Mouse (Mus musculus) gonadal fat pad, adult 2 months (tissue): ENCODE results near the gene Keap1. TPM values are rescaled to one million over a fixed set of nuclear protein-coding genes. Genes with fewer than 3 reads are reported as not detected.
"Not testable (repeated sequence)": the region's sequence is repeated elsewhere in the genome, so short reads cannot be mapped to it uniquely, and the experiment has no call there.

Source experiments
- DNase-seq: peaks from one replicate; pipeline ENCODE4 v3.0.0-alpha.2; 2012; ENCODE audit warnings: low read depth
- polyA plus RNA-seq: library from polyadenylated mRNA; depleted of rRNA; stranded (reverse); fragments of >200 nt; gene quantifications from 2 replicates; pipeline ENCODE4 v1.2.3, GENCODE M21; 2012

Keap1 gene
- polyA plus RNA-seq, 1 experiment, result 68.5 TPM

DNA sequence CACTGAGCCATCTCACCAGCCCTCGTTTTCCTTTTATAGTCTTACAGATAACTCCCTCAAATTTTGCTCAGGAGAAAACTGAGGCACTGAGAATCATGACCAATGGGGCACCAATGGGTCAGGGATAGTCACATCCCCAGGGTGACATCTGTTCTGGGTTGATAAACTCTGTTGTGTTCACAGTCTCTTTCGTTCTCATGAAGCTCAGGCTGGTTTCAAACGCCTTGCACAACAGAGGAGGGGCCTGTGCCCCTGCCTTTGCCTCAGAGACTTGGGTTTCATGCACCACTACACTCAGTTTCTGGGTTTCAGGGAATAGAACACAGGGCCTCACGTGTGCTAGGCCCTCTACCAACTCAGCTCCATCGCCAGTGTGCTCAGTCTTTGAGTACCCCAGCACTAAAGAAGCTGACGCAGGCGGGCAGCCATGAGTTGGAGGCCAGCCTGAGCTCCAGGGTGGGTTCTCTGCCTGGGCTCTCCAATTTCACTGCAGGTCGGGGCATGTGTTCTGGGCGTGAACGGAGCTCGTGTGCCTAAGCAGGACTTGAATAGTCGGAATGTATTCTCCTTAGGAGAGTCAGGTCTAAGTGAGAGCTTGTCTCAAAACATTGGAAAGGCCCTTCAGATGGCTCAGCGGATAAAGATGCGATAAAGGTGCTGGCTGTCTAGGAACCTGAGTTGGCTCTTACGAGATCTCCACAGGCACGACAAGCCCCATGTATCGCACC is 25.3 kb upstream of the Keap1 start:
- no peak for DNase-seq

GRCm38 (mm10) chr9:21261831-21262230 is 22.7 kb upstream of the Keap1 start:
- DNase-seq, result no peak

- no peak for DNase-seq
Measured at GRCm38 (mm10) chr9:21260491-21261040, 21.4 kb upstream of the Keap1 start.

DNA sequence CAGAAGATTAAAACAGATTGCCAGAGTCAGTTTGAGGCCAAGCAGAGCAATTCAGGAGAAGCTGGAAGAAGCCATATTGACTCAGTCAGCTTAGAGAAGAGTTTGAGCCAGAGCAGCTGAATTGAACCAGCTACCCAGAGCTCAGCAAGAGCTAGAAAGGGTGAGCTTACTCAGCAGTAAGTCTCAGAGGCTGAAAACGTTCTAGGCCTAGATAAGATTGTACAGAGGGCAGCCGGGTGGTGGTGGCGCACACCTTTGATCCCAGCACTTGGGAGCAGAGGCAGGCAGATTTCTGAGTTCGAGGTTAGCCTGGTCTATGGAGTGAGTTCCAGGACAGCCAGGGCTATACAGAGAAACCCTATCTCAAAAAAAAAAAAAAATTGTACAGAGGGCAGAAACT is 17.2 kb upstream of the Keap1 start:
- DNase-seq, result not testable (repeated sequence)

- DNase-seq, result no peak
Measured at GRCm38 (mm10) chr9:21254690-21255089, 15.5 kb upstream of the Keap1 start.

DNA sequence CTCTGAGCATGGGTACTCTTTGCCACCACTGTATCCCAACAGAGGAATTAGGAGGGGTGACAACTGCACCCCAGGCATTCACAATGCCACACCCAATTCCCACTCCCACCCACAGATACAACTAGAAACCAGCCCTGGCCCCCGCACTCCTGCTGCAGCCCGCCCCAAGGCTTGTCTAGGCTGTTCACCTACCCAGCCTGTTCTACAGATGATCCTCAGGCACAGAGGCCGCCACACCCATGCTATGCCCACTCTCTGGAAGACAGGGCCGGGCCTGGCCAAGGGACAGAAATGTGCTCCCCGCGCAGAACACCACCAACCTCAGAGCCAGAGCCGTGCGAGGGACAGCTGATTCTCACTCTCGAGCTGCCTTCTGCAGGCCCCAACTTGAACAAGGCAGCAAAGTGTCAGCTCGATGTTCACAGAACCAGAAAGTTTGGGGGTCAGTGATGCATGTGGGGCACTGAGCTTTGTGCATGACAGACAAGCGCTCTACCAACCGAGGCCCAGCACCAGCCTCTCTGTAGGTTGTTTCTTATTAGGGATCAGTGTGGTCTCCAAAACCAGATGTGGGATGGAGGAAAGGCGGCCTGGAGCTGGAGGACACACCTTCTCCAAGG is 12.1 kb upstream of the Keap1 start:
- DNase-seq, result no peak

- DNase-seq, result no peak
Measured at GRCm38 (mm10) chr9:21250509-21250908, 11.3 kb upstream of the Keap1 start.

DNA sequence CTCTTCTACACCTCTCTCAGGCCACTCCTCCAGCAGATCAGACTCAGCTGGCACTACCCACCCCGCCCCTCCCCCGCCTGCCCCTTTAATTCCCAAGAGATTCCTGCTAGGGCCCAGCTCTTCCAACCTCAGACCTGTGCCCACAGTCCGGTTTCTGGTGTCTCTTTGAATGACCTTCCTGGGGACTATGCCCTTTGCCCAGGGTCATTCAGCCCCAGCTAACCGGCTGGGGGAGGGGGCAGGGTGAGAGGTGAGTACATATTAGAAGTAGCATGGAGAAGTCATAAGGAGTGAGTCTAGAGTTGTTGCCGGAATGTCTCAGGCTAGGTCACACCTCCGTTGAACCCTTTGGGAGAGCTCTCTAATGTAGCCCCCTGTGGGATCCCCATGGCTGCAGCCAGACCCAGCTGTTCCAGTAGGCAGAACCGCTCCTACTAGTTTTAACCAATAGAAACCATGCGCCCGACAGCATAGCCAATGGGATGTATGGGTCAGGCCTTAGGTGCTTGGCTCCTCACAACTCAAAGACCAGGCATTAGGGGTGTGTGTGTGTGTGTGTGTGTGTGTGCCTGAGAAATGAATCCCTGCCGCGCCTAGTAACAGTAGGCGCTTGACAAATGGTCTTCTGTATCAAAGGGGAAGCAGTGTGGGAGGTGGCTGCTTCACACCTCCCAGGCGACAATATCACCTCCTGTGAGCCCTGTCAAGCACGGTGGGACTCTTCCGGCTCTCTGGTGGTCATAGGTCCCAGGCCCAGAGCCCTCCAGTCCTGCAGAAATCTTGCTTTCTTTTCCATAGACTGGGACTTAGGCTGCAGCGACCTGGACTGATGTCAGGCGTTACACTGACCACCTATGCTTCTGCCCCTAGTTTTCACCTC is 10.7 kb upstream of the Keap1 start:
- no peak for DNase-seq

DNA sequence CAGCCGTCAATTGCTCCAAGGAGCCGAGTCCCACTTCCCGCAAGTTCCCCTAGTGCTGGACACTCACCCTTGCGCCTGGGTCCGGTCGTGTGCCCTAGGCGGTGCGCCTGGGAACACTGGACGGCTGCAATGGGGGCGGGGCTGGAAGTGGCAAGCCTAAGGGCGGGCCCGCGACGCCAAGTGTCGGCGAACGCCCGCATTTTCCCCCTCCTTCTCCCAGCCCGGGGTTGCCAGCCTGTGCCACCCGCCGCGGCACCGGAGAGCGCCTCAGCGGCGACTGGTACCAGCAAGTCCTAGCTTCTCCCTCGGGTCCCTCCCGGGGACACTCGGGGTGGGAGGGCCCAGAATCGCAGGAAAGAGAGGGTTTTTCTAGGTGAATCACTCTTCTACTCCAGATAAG is 9.2 kb upstream of the Keap1 start, which contains the start of gene S1pr5:
TSS of gene S1pr5 (minus strand) at position 118 of the 400 bp plus-strand sequence.
- DNase-seq, result no peak

GRCm38 (mm10) chr9:21246342-21246741 is 7.2 kb upstream of the Keap1 start:
- DNase-seq, result no peak

DNA sequence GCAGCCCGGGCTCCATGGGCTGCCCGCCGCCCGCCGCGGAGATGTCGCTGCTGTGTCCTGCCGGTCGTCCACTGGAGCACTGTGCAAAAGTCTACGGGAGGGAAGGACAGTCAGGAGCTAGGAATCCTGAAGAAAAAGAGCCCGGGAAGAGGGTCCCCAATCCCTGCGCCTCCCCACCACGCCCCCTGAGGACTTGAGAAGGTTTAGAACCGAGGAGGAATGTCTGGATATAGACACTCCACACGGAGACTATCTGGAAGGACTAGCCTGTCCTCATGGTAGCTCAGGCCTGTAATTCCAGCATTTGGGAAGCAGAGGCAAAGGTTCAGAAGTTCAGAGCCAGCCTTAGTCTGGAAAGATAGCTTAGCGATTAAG is 5.9 kb upstream of the Keap1 start:
- no peak for DNase-seq

DNA sequence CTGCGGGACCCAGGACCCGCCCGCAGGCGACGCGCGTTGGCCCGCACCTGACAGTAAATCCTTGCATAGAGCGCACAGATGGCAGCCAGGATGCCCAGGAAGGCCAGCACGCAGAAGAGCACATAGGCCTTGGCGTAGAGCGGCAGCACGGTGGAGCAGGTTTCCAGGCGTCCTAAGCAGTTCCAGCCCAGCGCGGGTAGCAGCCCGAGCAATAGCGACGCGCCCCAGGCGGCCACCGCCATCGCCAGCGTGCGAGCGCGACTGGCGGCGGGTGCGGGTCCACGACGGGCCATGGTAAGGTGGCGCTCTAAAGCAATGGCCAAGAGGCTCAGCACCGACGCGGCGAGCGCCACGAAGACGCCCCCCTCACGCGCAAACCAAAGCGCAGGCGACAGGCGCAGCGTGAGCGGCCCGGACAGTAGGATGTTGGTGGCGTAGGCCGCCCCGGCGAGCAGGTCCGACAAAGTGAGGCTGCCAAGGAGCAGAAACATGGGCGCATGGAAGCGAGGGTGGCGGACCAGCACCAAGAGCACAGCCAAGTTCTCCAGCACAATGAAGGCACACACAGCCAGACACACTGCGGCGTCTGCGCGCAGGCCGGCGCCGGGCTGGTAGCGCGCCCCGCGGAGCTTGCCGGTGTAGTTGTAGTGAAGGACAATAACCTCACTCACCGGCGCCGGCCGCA is 5.4 kb upstream of the Keap1 start:
- DNase-seq, result no peak

- no peak for DNase-seq
Measured at GRCm38 (mm10) chr9:21243826-21244427, 4.8 kb upstream of the Keap1 start.

- DNase-seq, result no peak
Measured at GRCm38 (mm10) chr9:21241343-21241742, 2.2 kb upstream of the Keap1 start.

- no peak for DNase-seq
Measured at GRCm38 (mm10) chr9:21239465-21239848, 296 bp upstream of the Keap1 start.

- DNase-seq, result no peak
Measured at GRCm38 (mm10) chr9:21238004-21238732, 993 bp downstream of the Keap1 start.

DNA sequence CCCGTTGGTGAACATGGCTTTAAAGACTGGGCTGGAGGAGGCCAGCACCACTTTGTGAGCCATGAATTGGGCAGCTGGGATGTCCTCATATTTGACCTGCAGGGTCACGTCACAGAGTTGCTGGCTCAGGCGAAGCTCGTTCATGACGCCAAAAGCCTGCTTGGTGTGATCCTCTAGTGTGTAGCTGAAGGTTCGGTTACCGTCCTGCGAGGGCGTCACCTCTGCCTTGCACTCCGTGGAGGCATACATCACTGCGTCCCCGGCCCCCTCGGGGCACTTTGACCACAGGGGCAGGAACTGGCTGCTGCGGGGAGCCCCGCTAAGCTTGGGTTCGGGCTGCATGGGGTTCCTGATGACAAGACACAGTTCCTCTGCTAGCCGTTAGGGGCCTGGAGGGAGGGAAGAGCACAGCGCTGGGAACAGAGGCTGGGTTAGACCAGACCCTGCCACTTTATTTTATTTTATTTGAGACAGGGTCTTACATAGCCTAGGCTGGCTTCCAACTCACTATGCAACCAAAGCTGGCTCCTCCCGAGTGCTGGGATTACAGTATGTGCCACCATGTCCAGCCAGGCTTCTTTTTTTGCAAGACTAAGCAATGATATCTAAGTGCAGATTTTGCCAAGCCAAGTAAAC is 1.7 kb downstream of the Keap1 start:
- no peak for DNase-seq

DNA sequence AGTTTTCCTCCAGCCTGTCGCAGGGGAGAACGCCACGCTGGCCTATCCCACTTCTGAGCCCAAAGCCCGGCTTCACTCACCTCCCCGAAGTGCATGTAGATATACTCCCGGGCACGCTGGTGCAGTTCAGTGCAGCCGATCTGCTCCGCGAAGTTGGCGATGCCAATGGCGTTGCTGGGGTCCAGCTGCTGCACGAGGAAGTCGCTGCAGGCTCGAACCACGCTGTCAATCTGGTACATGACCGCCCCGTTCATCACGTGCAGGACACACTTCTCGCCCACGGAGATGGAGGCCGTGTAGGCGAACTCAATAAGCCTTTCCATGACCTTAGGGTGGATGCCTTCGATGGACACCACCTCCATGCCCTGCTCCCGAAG is 2.2 kb downstream of the Keap1 start:
- DNase-seq, result no peak

- DNase-seq, result no peak
Measured at GRCm38 (mm10) chr9:21235341-21235740, 3.8 kb downstream of the Keap1 start.

DNA sequence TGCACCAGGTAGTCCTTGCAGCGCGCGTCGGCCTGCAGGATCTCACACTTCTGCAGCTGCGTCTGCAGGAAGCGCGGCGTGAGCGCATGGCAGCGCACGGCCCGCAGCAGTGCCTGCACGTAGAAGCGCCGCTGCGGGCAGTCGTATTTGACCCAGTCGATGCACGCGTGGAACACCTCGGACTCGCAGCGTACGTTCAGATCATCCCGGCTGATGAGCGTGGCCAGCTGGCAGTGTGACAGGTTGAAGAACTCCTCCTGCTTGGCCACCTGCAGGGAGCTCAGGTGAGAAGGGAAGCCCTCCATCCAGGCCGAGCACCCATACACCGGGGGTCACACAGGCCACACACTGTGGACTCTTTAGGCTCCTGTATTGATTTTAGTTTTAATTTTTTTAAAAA is 5.4 kb downstream of the Keap1 start:
- no peak for DNase-seq
